Mouse (Mus musculus): Measurements from ENCODE around the gene Gm10491. TPM values are rescaled to one million over a fixed set of nuclear protein-coding genes. Genes with fewer than 3 reads are reported as not detected.

Gm10491 gene
- polyA plus RNA-seq, 2 experiments, result not detected

GRCm38 (mm10) chrX:7879819-7880218, 27.8 kb downstream of the Gm10491 start:
- Histone ChIP-seq H3K9ac (ENCODE audit: low read depth, low read length, severe bottlenecking) (no peak overlapping the region), H3K9me3 (ENCODE audit: control insufficient read depth, low read length) (no peaks in the 10 kb centered on the region), H3K27ac (replicated peaks; ENCODE audit: low read depth, low read length) (no peak overlapping the region), H3K4me1 (ENCODE audit: control insufficient read depth, insufficient read depth, low read length) (no peaks in the 10 kb centered on the region), H3K36me3 (ENCODE audit: control insufficient read depth, insufficient read depth, low read length) (no peaks in the 10 kb centered on the region), H3K4me2 (replicated peaks; ENCODE audit: low read depth, low read length, severe bottlenecking) (peak overlapping the region; percentile 34; the same call in 1 of the 2 replicates), H3K4me3 (replicated peaks; ENCODE audit: low read length) (no peak overlapping the region), H3K27me3 (ENCODE audit: control insufficient read depth, insufficient read depth, low read length) (no peaks in the 10 kb centered on the region)
- ATAC-seq (ENCODE audit: low FRiP score, low read depth) (no peak), DNase-seq (ENCODE audit: low spot score) (peak; percentile 72)
- WGBS, result 22% methylated on average over 11 of the region's 11 CpGs
- TF ChIP-seq POLR2A (IDR thresholded peaks at IDR 0.05; ENCODE audit: borderline replicate concordance, extremely low read depth, insufficient read depth, insufficient read length), result no peak

- peaks cover 6% of the 10 kb centered on the region; the same call in 1 of the 2 replicates for H3K36me3 ChIP-seq (ENCODE audit: control insufficient read depth, insufficient read depth, low read length)
- 29% methylated on average over 21 of the region's 21 CpGs for WGBS
- no peaks in the 10 kb centered on the region for H3K9me3 ChIP-seq (ENCODE audit: control insufficient read depth, low read length)
- peak overlapping the region; percentile 34; the same call in 1 of the 2 replicates for H3K9ac ChIP-seq (ENCODE audit: low read depth, low read length, severe bottlenecking)
- DNase-seq (ENCODE audit: low spot score), result no peak
- H3K4me3 ChIP-seq (replicated peaks; ENCODE audit: low read length), result peak overlapping the region; percentile 40
- TF ChIP-seq POLR2A (IDR thresholded peaks at IDR 0.05; ENCODE audit: borderline replicate concordance, extremely low read depth, insufficient read depth, insufficient read length), result no peak
- no peak overlapping the region for H3K27ac ChIP-seq (replicated peaks; ENCODE audit: low read depth, low read length)
- H3K4me2 ChIP-seq (replicated peaks; ENCODE audit: low read depth, low read length, severe bottlenecking), result peak overlapping the region; percentile 77
- peak; percentile 7; the same call in 1 of the 2 replicates for ATAC-seq (ENCODE audit: low FRiP score, low read depth)
- no peaks in the 10 kb centered on the region for H3K27me3 ChIP-seq (ENCODE audit: control insufficient read depth, insufficient read depth, low read length)
- no peaks in the 10 kb centered on the region for H3K4me1 ChIP-seq (ENCODE audit: control insufficient read depth, insufficient read depth, low read length)
Observed at GRCm38 (mm10) chrX:7878495-7878894, 29.1 kb downstream of the Gm10491 start.

DNA sequence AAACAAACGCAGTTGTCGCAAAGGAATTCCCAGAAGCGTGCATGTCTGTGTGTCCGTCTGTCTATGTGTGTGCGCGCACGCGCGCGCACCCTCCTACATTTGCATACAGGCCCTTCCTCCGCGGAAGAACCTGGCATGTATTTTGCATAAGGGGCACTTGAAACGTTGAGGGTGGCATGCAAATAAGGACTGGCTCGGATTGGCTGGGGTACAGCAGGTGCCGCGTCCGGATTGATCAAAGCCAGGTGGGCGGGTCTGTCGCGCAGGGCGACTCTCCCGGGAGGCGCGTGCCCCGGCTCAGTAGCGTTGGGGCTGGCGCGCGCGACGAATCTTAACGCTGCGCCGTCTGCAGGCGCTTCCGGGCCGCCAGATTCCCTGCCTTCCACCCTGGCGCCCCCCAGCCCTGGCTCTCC, 29.6 kb downstream of the Gm10491 start, which contains the start of gene Pim2:
TSS of gene Pim2 (plus strand) at position 256 of the 413 bp plus-strand sequence.
- H3K4me1 ChIP-seq (ENCODE audit: control insufficient read depth, insufficient read depth, low read length), result no peaks in the 10 kb centered on the region
- WGBS, result 33% methylated on average over 29 of the region's 38 CpGs
- peak within 1 kb of the TSS; percentile 34; the same call in 1 of the 2 replicates for H3K9ac ChIP-seq (ENCODE audit: low read depth, low read length, severe bottlenecking)
- ATAC-seq (ENCODE audit: low FRiP score, low read depth) (peak; percentile 73), DNase-seq (ENCODE audit: low spot score) (peak; percentile 56)
- no peak within 1 kb of the TSS for H3K27ac ChIP-seq (replicated peaks; ENCODE audit: low read depth, low read length)
- peak within 1 kb of the TSS; percentile 40 for H3K4me3 ChIP-seq (replicated peaks; ENCODE audit: low read length)
- peaks cover 6% of the 10 kb centered on the region; the same call in 1 of the 2 replicates for H3K36me3 ChIP-seq (ENCODE audit: control insufficient read depth, insufficient read depth, low read length)
- no peaks in the 10 kb centered on the region for H3K9me3 ChIP-seq (ENCODE audit: control insufficient read depth, low read length)
- TF ChIP-seq POLR2A (IDR thresholded peaks at IDR 0.05; ENCODE audit: borderline replicate concordance, extremely low read depth, insufficient read depth, insufficient read length), result no peak
- H3K27me3 ChIP-seq (ENCODE audit: control insufficient read depth, insufficient read depth, low read length), result no peaks in the 10 kb centered on the region
- H3K4me2 ChIP-seq (replicated peaks; ENCODE audit: low read depth, low read length, severe bottlenecking), result peak within 1 kb of the TSS; percentile 77

GRCm38 (mm10) chrX:7869826-7870225, 37.8 kb downstream of the Gm10491 start:
- no peak for TF ChIP-seq POLR2A (IDR thresholded peaks at IDR 0.05; ENCODE audit: borderline replicate concordance, extremely low read depth, insufficient read depth, insufficient read length)
- Histone ChIP-seq H3K36me3 (ENCODE audit: control insufficient read depth, insufficient read depth, low read length) (peaks cover 6% of the 10 kb centered on the region; the same call in 1 of the 2 replicates), H3K27me3 (ENCODE audit: control insufficient read depth, insufficient read depth, low read length) (no peaks in the 10 kb centered on the region), H3K4me2 (replicated peaks; ENCODE audit: low read depth, low read length, severe bottlenecking) (no peak overlapping the region), H3K27ac (replicated peaks; ENCODE audit: low read depth, low read length) (no peak overlapping the region), H3K9ac (ENCODE audit: low read depth, low read length, severe bottlenecking) (no peak overlapping the region), H3K4me3 (replicated peaks; ENCODE audit: low read length) (no peak overlapping the region), H3K9me3 (ENCODE audit: control insufficient read depth, low read length) (no peaks in the 10 kb centered on the region), H3K4me1 (ENCODE audit: control insufficient read depth, insufficient read depth, low read length) (no peaks in the 10 kb centered on the region)
- no peak for DNase-seq (ENCODE audit: low spot score)
- WGBS, result 41% methylated on average over 3 of the region's 3 CpGs
- no peak for ATAC-seq (ENCODE audit: low FRiP score, low read depth)

DNA sequence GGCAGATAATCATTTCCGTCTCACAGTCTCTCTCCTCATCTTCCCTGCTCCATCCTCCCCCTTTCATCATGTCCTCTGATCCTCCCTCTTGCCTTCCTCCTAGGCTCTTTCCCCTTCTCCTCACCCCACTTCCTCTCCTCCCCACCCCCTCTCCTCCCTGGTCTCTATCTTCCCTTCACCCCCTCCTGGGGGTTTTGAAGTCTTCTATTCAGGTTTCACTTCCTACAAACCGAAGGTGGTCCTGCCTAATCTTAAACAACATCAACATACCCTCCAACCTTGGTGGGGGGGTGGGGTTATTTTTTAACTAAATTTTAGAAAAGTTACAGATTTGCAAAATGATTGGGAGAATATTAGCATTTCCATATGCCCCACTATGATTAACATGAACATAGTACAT, 39.1 kb downstream of the Gm10491 start:
- H3K4me1 ChIP-seq (ENCODE audit: control insufficient read depth, insufficient read depth, low read length), result no peaks in the 10 kb centered on the region
- DNase-seq (ENCODE audit: low spot score) (no peak), ATAC-seq (ENCODE audit: low FRiP score, low read depth) (no peak)
- no peaks in the 10 kb centered on the region for H3K27me3 ChIP-seq (ENCODE audit: control insufficient read depth, insufficient read depth, low read length)
- H3K36me3 ChIP-seq (ENCODE audit: control insufficient read depth, insufficient read depth, low read length), result no peaks in the 10 kb centered on the region
- no peak overlapping the region for H3K9ac ChIP-seq (ENCODE audit: low read depth, low read length, severe bottlenecking)
- no peak overlapping the region for H3K4me2 ChIP-seq (replicated peaks; ENCODE audit: low read depth, low read length, severe bottlenecking)
- TF ChIP-seq POLR2A (IDR thresholded peaks at IDR 0.05; ENCODE audit: borderline replicate concordance, extremely low read depth, insufficient read depth, insufficient read length), result no peak
- no peak overlapping the region for H3K27ac ChIP-seq (replicated peaks; ENCODE audit: low read depth, low read length)
- no peaks in the 10 kb centered on the region for H3K9me3 ChIP-seq (ENCODE audit: control insufficient read depth, low read length)
- WGBS, result 77% methylated on average over 2 of the region's 2 CpGs
- no peak overlapping the region for H3K4me3 ChIP-seq (replicated peaks; ENCODE audit: low read length)
